Mouse (Mus musculus): Measurements from ENCODE around the gene Rbm5.

The Rbm5 gene

DNA sequence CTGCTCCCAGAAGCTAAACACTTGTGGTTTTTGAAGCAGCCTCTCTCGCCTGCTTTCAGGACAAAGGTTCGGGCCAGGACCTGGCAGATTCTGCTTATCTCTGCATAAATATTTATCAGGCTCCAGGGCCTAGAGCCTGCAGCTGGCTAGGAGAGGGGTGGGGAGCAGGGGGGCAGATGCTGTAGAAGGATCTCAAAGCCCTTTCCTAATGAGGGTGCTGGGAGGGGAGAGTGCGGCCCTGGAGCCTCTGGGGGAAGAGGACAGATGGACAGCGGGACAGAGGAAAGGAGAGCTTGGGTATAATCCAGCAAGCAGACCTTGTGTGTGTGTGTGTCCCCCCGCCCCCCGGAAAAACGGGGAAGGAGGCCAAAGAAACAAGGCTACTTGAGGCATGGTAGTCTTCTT, 36.2 kb downstream of the Rbm5 start:
- DNase-seq (ENCODE audit: low read depth, low spot score) = no peak

DNA sequence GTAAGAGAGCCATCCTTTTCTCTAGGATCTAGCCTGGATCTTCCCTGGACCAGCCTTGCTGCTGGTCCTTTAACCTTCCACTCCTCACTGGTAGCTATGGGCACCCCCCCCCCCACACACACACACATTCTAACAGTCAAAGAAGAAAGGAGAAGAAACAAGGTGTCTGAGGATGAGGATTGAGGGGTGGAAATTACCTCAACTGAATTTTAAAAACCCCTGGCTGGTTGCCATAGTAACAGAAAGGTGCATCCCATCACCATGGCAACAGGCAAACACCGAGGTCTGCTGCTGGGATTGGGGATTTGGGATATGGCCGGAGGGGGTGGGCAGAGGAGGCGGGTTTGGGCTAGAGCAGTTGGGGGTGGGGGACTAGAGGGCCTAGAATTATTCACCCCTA, 41.1 kb downstream of the Rbm5 start:
- peak; percentile 59 for DNase-seq (ENCODE audit: low read depth, low spot score)

DNA sequence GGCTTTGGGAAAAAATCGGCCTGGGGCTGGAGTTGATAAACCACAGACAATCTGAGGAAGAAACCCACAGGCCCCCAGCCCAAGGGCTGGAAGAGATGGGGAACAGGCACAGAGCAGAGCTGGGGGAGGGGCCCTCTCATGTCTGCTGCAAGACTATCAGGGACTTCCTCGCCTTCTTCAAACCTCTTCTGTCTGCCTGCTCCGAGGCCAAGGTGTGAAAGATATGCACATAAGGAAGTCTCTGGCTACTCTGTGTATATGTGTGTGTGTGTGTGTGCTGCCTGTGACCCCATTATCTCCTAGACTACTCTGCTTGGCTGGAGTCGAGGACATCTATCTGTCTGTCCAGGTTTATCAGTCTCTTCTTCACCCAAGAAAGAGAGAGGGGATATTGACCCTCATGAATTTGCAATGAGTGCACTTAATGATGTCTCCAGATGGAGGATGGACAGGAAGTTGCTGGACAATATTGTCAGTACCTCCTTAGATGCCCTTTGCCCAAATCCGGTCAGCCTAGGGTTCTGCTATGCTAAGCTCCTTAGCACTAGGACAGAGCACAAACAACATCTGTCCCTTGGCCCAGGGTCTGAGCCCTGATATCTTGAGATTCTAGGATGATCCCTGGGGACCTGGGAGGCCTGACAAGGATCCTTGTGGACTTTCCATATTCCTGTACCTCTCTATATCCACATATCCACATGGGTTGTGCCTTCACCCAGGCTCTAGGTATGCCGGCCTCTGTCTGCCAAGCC, 41.7 kb downstream of the Rbm5 start:
- no peak for DNase-seq (ENCODE audit: low read depth, low spot score)

DNA sequence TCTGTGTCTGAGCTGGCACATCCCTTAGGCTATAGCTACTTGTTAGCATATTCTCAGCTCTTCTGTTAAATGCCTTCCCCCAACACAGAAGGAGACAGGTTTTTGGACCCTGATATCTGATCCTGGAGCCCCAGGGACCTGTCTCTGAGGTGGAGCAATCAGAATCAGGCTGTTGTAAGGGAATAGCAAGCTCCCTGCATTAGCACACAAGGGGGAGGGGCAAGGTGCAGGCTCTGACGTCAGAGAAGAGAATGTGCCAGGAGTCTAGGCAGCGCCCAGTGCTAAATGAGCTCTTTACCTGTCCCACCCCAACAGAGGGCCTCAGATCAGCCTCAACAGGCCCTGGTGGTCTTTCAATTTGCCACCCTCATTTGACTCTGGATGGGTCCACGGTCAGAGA, 43.8 kb downstream of the Rbm5 start:
- DNase-seq (ENCODE audit: low read depth, low spot score) = no peak

DNA sequence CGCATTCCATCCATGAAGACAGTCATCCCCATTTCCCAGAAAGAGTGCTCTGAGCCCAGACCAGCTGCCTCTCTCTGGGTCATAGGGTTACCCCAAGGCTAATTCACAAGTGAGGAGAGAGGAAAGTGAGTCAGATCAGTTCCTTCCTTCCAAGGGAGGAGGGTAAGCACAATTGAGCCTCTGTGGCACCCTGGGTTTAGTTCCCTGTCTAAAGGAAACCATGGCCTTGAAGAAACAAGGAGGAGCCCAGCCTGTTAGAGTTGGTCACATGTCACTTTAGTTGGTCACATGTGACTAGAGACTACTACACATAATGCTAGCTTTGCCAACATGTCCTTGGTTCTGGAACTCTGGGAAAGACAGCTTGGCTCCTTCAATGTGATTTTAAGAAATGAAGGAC, 46.0 kb downstream of the Rbm5 start:
- no peak for DNase-seq (ENCODE audit: low read depth, low spot score)

DNA sequence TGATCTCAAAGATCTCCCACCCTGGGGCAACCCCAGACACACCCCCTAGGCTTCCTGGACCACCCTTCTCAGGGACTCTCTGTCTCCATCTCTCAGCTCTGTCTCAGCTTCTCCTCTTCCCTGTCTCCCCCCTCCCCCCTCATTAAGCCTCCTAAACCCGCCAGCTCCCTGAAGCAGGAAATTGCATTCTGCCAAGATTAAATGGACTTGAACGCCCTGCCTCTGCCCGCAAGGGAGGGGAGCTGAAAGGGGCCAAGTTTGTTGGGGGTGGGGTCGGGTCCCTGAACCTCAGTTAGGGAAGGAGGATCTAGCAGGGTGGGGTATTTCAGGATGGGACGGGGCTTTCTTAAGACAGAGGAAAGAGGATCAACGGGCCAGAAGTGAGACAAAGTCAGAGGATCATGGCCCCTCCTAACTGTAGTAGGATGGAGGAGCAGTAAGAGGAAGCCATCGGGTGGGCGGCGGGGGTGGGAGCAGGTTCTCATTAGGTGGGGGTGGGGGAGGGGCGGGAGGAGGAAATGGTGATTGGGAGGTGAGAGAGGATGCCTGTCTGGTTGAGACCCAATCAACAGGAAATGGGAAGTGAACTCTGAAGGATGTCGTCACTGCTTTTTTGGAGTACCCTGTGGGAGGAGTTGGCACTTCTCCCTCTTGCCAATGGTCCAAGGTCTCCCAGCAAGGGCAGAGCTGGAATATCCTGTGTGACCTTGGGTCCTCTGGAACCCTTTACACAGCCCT, 46.8 kb downstream of the Rbm5 start:
- DNase-seq (ENCODE audit: low read depth, low spot score) = peak; percentile 44

DNA sequence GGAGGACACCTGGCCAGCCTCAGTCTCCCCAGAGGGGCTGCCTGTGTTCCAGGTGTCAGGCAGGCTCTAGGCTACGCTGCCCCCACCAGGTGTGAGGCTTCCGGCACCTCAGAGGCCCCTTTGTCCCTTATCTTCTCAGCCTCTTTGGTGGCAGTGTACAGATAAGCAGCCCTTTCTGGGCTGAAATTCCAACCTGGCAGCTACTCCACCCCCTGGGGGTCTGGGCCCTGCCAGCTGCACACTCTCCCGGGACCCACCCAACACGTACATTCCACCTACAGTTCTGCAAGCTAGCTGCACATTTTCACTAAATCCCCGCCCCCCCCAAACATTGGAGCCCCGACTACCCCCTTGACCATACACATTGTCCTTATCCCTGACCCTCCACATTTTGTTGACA, 47.5 kb downstream of the Rbm5 start:
- DNase-seq (ENCODE audit: low read depth, low spot score) = no peak

DNA sequence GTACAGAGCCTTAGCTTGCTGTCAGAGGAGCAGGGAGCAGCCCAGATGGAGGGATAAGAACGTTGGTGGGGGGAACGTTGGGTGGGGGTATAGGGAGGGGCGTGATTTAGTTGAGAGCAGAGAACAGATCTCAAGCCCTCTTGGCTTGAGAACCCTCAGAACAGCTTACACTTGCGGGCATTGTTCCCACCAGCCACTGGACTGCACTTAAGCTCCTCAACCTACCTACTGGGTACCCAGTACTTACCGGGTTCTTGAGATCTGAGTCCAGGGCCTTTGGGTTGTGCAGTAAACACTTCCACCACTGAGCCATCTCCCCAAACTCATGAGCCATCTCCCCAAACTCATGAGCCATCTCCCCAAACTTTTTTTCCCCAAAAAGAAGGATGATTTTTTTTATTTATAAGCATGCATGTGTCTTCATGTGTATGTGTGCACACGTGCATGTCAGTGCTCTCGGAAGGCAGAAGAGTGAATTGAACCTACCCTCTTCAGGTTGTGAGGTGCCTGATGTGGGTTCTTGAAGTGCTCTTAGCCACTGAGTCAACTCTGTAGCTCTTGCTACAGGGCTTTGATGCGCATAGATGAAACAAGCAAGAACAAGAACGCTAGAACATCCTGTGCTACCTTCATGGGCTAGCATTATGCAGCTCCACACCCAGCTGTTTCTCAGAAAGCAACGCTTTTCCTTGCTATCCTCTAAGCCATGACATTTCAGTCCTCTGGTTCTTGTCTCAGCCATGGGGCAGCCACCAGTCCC, 51.8 kb downstream of the Rbm5 start:
- DNase-seq (ENCODE audit: low read depth, low spot score) = no peak

DNA sequence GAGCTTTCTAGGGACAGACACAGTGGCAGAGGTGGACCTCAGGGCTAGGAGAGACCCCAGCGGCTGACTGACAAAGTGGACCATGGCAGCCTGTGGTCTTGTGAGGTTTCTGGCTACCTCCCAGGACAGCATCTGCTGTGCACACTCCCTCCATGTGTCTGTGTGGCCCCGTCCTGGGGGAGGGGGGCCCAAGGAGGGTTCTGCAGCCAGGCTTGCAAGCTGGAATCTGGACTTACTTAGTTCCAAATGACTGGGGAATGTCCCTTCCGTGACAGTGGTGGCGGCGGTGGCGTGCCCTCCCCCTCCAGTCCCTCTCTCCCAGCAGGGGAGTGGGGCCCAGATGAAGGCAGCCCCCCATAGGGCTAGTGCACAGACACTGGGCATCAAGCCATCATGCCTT, 53.8 kb downstream of the Rbm5 start:
- DNase-seq (ENCODE audit: low read depth, low spot score) = no peak

DNA sequence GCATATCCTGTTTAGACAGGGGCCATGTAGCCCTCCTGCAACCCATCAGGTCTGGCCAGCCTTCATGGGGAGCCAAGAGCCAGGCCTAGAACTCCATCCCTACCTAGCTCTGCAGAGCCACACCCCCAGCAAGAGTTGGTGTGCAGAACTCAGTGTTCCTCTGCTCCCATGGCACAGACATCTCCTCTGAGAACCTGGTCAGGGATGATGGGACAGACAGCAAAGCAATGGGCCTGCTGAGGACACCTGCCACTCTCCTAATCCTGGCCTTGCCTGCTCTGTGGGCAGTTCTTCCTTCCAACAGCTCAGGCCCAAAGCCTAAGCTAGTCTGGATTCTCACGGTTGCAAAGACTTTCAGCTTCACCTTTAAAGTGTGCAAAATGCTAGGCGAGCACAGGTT, 55.2 kb downstream of the Rbm5 start:
- no peak for DNase-seq (ENCODE audit: low read depth, low spot score)

DNA sequence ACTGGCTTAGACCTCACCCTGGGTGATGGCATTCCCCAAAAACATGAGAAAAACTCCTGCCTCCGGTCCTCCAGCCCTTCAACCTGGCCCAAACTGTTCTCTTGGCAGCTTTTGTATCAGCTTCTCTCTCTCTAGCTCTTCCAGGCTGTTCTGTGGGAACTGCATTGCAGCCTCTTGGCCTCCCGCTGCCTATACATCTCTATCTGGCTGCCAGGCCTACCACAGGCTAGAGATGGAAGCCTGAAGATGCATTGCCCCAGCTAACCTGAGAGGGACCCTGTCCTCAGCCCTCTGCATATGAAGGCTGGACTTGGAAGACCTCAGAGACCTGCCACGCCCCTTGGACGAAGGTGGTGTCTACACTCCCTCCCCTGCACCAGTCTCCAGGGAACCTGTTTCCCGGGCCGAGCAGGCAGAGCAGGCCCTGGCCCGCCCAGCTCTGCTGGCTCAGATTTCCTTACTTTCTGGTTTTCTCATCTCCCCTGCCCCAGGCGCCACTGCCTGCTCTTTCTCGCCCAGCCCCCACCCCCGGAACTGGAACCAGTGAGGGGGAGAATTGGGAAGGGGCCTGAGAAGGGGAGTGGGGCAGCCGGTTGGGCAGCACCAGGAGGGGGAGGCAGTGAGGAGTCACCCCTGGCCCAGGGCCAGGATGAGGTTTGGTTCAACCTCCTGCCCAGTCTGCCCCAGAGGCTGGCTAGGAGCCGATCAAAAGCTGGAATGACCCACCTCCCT, 56.4 kb downstream of the Rbm5 start:
- DNase-seq (ENCODE audit: low read depth, low spot score) = peak; percentile 57

DNA sequence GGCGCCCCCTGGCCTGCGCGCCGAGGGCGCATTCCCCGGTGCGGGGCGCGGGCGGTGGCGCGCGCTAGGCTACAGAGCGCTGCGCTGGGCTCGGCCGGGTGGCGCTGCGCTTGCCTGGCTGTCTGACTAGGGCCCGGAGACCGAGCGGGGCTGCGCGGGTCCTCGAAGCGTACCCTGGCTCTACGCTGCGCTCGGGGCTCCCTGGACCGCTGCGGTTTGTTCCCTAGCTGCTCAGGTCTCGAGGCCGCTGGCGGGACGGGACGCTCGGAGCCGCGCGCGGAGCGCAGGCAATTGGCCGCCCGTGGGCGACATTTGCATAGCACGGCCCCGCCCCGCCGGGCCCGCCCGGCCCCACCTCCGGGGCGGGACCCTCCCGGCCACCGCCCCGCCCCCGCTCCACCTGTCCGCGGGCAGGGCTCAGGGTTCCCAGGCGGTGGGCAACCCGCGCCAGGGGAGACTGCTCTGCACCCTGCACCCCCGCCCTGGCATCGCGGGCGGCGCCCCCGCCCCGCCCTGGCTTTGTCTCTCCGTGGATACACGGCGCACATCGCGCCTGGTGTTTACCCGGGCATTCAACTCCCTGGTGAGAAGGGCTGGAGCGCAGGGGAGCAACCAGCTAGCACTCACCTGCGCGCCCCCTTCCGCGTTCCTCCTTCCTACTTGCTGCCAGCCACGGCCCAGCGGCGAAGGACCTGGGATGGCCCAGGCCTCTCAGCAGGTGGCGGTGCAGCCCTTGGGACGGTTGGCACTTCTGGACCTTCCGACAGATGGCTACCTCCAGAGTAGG, 60.9 kb downstream of the Rbm5 start, which contains the start of gene Sema3f:
TSS of gene Sema3f (minus strand) at position 779 of the 787 bp plus-strand sequence.
- peak; percentile 85 for DNase-seq (ENCODE audit: low read depth, low spot score)

DNA sequence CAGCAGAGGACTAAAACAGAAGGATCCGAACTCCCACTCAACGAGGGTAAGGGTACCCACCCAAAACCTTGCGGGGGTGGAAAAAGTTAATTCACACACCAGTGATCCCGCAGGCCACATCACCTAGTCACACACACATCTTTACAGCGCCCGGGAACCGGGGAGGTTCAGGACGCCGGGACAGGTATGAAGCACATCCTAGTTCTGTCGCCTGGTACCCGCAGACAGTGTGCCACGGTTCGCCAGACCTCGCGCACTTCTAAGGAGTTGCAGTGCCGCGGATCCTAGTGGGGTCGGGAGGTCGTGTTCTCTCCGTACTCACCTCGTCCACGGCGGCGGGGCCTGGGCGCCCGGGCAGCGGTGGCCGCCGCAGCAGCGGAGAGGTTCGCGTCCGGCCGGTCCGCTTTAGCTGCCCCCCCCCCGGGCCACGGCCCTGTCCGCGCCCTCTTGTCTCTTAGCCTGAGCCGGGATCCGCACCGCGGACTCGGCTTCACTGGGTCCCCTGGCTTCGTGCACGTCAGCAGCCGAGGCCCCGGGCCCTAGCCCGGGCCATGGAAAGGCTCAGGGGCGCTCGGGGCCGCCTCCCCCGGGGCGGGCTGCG, 61.6 kb downstream of the Rbm5 start:
- peak; percentile 64 for DNase-seq (ENCODE audit: low read depth, low spot score)

DNA sequence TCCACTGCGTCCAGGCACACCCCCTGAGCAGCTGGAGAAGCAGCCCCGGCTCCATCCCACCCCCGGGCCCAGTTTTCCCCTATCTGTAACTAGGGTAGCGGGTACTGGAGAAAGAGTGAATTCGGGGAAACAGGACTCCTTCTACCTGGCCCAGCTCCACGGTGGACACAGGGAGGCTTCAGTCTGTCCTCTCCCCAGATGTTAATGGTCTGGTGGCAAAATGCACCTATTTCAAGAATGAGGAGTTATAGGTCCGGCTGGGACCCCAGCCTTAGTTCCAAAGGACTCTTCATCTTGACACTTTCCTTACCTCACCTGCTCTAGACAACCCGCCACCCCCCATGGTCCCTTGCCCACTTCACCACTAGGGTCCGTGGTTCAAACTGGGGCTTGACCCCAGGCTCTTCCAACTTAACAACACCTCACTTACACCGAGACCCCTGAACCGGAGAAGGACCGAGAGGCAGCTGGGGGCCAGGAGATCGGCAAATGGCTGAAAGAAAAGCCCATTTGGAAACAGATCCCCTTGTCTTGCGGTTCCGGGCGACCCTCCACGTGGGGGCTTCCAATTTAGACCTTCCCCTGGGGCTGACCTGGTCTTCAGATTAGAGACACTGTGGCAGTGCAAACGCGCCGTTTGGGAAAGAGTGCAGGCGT, 62.2 kb downstream of the Rbm5 start:
- DNase-seq (ENCODE audit: low read depth, low spot score) = no peak

DNA sequence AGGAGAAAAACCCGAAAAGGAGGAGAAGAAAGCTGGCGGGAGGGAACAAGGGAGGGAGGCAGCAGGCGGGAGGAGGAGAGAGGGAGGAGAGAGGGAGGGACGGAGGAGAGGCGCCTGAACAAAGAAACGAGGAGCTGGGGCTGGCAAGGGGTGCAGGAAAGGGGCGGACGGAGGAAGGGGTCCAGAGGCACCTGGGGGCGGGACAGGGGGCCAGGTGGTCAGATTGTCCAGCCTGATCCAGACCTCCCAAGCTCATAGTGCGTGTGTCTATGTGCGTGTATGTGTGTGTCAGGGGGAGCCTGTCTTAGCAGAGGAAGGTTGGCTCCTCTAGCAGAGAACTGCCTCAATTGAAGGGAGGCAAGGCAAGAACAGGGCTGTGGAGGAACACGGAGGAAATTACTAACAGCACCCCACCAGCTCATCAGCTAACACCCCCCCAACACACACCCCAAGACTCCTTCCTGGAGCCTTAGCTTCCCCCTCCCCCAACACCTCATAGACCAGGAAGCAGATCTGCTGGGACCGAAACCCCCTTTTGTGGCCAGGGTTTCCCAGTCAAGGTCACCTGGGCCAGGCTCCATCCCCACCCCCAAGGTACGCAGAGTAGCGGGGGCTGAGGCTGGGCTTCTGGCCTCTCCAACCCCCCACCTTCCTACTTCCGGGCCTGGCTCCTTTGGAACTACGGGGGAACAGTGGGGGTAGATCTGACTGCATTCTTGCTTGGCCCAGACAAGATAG, 62.9 kb downstream of the Rbm5 start:
- peak; percentile 58 for DNase-seq (ENCODE audit: low read depth, low spot score)

DNA sequence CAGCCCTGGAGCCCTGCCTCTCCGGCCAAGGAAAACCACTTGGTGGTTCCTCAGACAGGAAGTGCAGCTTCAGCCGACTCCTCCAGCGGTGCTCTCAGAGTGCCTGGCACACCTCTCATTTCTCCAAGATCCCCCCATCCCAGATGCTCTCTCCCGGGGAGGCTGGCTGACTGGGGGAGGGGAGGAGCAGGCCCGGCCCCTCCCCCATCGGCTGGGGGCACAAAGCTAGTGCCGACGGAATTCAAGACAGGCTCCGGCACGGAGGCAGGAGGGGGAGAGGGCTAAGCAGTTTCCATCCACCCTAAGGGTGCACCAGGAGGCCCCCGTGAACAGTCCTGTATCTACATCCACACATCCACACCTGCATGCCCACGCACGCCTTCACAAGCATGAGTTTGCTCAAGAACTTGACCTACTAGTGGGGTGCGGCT, 64.0 kb downstream of the Rbm5 start:
- DNase-seq (ENCODE audit: low read depth, low spot score) = peak; percentile 42

DNA sequence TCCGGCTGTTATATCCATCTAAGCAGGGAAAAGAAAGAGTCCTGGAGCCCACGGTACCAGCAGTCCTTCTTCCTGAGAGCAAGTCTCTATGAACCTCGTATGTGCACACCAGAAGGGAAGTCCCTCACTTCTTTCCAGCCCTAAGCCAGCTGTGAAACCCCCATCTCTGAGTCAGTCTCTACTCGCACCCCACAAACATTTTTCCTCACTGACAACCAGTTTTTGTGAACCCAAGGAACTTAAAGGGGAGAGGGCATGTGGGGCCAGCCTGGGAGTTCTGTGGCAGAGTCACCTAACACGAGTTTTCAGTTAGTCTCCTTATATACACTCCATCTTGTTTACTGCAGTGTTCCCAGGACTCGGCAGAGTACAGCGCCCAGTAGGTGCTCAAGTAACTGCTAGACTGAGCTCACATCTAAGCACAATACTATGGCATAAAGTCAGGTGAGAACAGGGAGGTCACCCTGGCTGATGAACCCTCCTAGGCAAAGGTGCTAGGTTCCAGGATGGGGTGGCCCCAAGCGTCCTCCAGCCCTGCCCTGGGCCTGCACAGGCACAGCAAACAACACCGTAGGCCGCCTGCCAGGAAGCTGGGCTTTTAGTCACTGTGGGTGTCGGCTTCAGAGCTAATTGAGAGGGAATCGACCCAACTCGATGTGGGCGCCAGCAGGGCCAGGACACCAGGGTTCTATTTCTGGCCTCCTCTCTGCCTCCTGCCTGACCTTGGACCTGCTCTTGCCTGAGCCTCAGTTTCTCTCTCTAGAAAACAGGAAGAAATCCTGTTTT, 67.3 kb downstream of the Rbm5 start:
- DNase-seq (ENCODE audit: low read depth, low spot score) = no peak

DNA sequence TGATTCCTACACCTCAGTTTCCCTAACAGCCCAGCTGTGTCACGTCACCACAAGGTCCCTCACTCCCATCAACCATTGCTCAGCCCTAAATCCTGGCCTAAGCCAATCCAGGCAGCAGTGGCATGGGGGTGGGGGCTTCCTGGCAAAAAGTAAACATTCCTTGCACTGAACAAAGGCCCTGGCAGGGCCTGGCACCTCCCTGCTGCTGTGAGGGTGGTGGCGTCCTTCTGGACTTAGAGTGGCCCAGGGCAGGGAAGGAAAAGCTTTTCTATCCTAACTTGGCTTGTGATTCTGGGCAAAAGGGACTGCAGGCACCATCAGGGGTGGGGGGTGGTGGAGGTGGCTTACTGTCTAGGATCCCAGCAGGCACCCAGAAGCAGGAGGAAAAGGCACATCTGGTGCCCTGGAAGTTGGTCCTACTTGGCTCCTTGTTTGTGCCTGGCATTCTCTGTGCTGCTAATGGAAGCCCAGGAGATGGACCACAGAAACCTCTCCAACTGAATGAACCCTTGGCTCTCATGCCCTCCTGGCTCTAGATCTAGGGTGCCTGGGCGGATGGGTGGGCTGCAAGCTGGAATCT, 68.1 kb downstream of the Rbm5 start:
- no peak for DNase-seq (ENCODE audit: low read depth, low spot score)
